Mouse (Mus musculus) erythroblast, adult 5-6 weeks (primary cell): ENCODE measurements around the gene Fam193a. TPM values are rescaled to one million over a fixed set of nuclear protein-coding genes. Genes with fewer than 3 reads are reported as not detected.

Experiments used
- total RNA-seq, 2 experiments: library from RNA; stranded (forward) in 1 of 2; stranded (reverse) in 1 of 2; fragments of 150-400 nt in 1 of 2; fragments of 200-764, 138-1000 nt in 1 of 2; gene quantifications; 2 replicates each; pipeline versions ENCODE4 v1.2.3 to v1.2.4; 2015 to 2017; ENCODE audit warnings: low replicate concordance in 2 of 2

Fam193a gene
- total RNA-seq, 2 experiments from 2014 or later, result 12.5 to 18.1 TPM

Other genes starting within 250 kb of the Fam193a start
- gene Poln, start 200.5 kb upstream of the Fam193a start, total RNA-seq (2015; ENCODE audit: low replicate concordance), result 1.5 and 5.0 TPM in 2 replicates
- gene Poln, start 200.5 kb upstream of the Fam193a start, total RNA-seq (2017; ENCODE audit: low replicate concordance), result 1.3 and 1.7 TPM in 2 replicates
- gene Haus3, start 200.4 kb upstream of the Fam193a start, total RNA-seq (2015; ENCODE audit: low replicate concordance), result 18.2 and 44.4 TPM in 2 replicates
- gene Haus3, start 200.4 kb upstream of the Fam193a start, total RNA-seq (2017; ENCODE audit: low replicate concordance), result 45.2 and 58.7 TPM in 2 replicates
- 7.7 and 10.6 TPM in 2 replicates for gene Mxd4, start 182.2 kb upstream of the Fam193a start, total RNA-seq (2015; ENCODE audit: low replicate concordance)
- gene Mxd4, start 182.2 kb upstream of the Fam193a start, total RNA-seq (2017; ENCODE audit: low replicate concordance), result 3.8 and 5.4 TPM in 2 replicates
- not detected in 2 replicates for gene Zfyve28, start 81.5 kb upstream of the Fam193a start, total RNA-seq (2015; ENCODE audit: low replicate concordance)
- gene Zfyve28, start 81.5 kb upstream of the Fam193a start, total RNA-seq (2017; ENCODE audit: low replicate concordance), result 0.42 and 0.68 TPM in 2 replicates
- gene Cfap99, start 81.3 kb upstream of the Fam193a start, total RNA-seq (2015; ENCODE audit: low replicate concordance), result not detected in 2 replicates
- not detected in 2 replicates for gene Cfap99, start 81.3 kb upstream of the Fam193a start, total RNA-seq (2017; ENCODE audit: low replicate concordance)
- 32.8 and 33.4 TPM in 2 replicates for gene Rnf4, start 33.6 kb upstream of the Fam193a start, total RNA-seq (2015; ENCODE audit: low replicate concordance)
- gene Rnf4, start 33.6 kb upstream of the Fam193a start, total RNA-seq (2017; ENCODE audit: low replicate concordance), result 38.6 and 38.8 TPM in 2 replicates
- 1.0 and 1.3 TPM in 2 replicates for gene Tnip2, start 144.1 kb downstream of the Fam193a start, total RNA-seq (2015; ENCODE audit: low replicate concordance)
- gene Tnip2, start 144.1 kb downstream of the Fam193a start, total RNA-seq (2017; ENCODE audit: low replicate concordance), result 3.4 and 3.9 TPM in 2 replicates
- gene Sh3bp2, start 155.9 kb downstream of the Fam193a start, total RNA-seq (2015; ENCODE audit: low replicate concordance), result 5.6 and 9.0 TPM in 2 replicates
- gene Sh3bp2, start 155.9 kb downstream of the Fam193a start, total RNA-seq (2017; ENCODE audit: low replicate concordance), result 4.7 and 5.4 TPM in 2 replicates
- gene Add1, start 203.7 kb downstream of the Fam193a start, total RNA-seq (2015; ENCODE audit: low replicate concordance), result 375 and 403 TPM in 2 replicates
- gene Add1, start 203.7 kb downstream of the Fam193a start, total RNA-seq (2017; ENCODE audit: low replicate concordance), result 937 and 1,092 TPM in 2 replicates